Mouse (Mus musculus): Measurements from ENCODE around the gene Tekt2. TPM values are rescaled to one million over a fixed set of nuclear protein-coding genes. Genes with fewer than 3 reads are reported as not detected.

The Tekt2 gene
- 0.54 and 0.57 TPM in 2 replicates for polyA plus RNA-seq (2016; fragmentation: Nextera tagmentation; extraction: Ambion mirVana)

GRCm38 (mm10) chr4:126325281-126325861 is at the start of gene Tekt2:
Gene Tekt2 (minus strand): TSS chr4:126325688.
- H3K27me3 ChIP-seq (replicated peaks), result peaks cover 49% of the 10 kb centered on the region
- H3K4me2 ChIP-seq, result peak within 1 kb of the TSS; percentile 37
- H3K27ac ChIP-seq, result no peak within 1 kb of the TSS
- H3K9me3 ChIP-seq (replicated peaks), result no peaks in the 10 kb centered on the region
- WGBS (ENCODE audit: insufficient replicate concordance), result 20% methylated on average over 23 of the region's 23 CpGs
- no peak within 1 kb of the TSS; the same call in 1 of the 2 replicates for H3K4me3 ChIP-seq
- no peaks in the 10 kb centered on the region for H3K36me3 ChIP-seq
- no peak for ATAC-seq
- no peak within 1 kb of the TSS for H3K9ac ChIP-seq
- peaks cover 20% of the 10 kb centered on the region for H3K4me1 ChIP-seq

GRCm38 (mm10) chr4:126371497-126371896 is 46.0 kb upstream of the Tekt2 start:
- Histone ChIP-seq H3K9me3 (replicated peaks) (no peaks in the 10 kb centered on the region), H3K4me1 (no peaks in the 10 kb centered on the region), H3K27ac (no peak overlapping the region), H3K4me3 (no peak overlapping the region), H3K36me3 (peaks cover 30% of the 10 kb centered on the region), H3K9ac (no peak overlapping the region), H3K27me3 (replicated peaks) (no peaks in the 10 kb centered on the region), H3K4me2 (no peak overlapping the region)
- ATAC-seq, result no peak
- 81% methylated on average over 9 of the region's 9 CpGs for WGBS (ENCODE audit: insufficient replicate concordance)

DNA sequence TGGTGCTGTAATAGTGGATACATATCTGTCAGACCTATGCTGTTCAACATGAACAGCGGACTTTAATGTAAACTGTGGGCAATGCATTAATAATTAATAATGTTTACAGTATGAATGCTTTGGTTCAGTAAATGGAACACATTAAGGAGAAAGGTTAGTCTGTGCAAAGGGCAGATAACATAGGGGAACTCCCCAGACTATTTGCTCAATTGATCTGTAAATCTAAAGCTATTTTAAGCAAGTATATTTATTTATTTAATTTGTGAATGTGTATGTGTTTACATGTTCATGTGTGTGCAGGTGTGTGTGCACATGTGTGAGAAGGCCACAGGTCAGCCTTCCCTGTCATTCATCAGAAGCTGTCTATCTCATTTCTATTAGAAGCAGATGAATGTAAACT is 34.6 kb upstream of the Tekt2 start:
- Histone ChIP-seq H3K4me3 (no peak overlapping the region), H3K4me2 (no peak overlapping the region), H3K27ac (no peak overlapping the region), H3K9me3 (replicated peaks) (no peaks in the 10 kb centered on the region), H3K27me3 (replicated peaks) (no peaks in the 10 kb centered on the region), H3K4me1 (no peaks in the 10 kb centered on the region), H3K9ac (no peak overlapping the region), H3K36me3 (peaks cover 55% of the 10 kb centered on the region)
- ATAC-seq, result no peak
- WGBS (ENCODE audit: insufficient replicate concordance), result 86% methylated on average over 1 of the region's 1 CpGs

GRCm38 (mm10) chr4:126343451-126343850 is 18.0 kb upstream of the Tekt2 start:
- Histone ChIP-seq H3K4me2 (no peak overlapping the region), H3K9ac (no peak overlapping the region), H3K27ac (no peak overlapping the region), H3K4me1 (0 out of 2 replicates have a peak, but pooled peaks cover 2% of the 10 kb centered on the region), H3K9me3 (replicated peaks) (no peaks in the 10 kb centered on the region), H3K36me3 (peaks cover 29% of the 10 kb centered on the region), H3K4me3 (no peak overlapping the region), H3K27me3 (replicated peaks) (no peaks in the 10 kb centered on the region)
- no peak for ATAC-seq
- 67% methylated on average over 4 of the region's 4 CpGs for WGBS (ENCODE audit: insufficient replicate concordance)

DNA sequence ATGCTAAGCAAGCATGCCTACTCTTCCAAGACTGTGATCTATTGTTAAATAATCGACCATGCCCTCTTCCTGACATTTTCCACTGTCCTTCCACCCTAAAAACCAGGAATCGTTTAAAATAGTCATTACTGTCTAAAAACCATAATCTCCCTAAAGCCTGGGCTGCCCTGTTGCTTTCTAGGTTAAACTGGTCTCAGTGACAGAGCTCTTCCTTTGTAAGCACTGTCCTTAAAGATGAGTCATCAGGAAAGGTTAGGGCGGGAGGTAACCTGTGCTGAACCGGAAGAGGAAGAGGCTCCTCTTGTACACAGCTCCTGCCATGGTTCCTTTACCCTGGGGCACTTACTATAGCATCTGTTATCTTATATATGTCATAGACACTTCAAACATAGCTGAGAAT is 14.0 kb upstream of the Tekt2 start:
- 37% methylated on average over 4 of the region's 4 CpGs for WGBS (ENCODE audit: insufficient replicate concordance)

DNA sequence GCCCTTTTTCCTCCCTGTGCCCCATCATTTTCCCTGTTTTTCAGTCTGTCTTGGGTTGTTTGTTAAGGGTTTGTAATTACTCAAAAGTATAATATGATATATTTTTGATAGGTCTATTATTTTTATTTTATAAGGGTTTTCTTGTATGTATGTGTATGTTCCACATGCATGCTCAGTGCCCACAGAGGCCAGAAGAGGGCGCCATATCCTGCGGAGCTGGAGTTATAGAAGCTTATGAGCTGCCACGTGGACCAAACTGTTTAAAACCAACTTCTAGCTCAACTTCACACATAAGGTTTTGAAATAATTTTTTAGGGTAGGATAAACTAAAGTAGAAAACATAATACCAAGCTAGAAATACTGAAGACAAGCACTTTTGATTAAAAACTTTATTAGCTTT is 6.9 kb upstream of the Tekt2 start:
- Histone ChIP-seq H3K36me3 (0 out of 2 replicates have a peak, but pooled peaks cover 3% of the 10 kb centered on the region), H3K9me3 (replicated peaks) (no peaks in the 10 kb centered on the region), H3K4me2 (no peak overlapping the region), H3K4me1 (no peaks in the 10 kb centered on the region), H3K27me3 (replicated peaks) (0 out of 2 replicates have a peak, but pooled peaks cover 2% of the 10 kb centered on the region), H3K27ac (no peak overlapping the region), H3K9ac (no peak overlapping the region), H3K4me3 (no peak overlapping the region)
- WGBS (ENCODE audit: insufficient replicate concordance), result 26% methylated on average over 3 of the region's 3 CpGs
- ATAC-seq, result no peak

More for the DNA sequence above, 14.0 kb upstream of the Tekt2 start:
- Histone ChIP-seq H3K27ac (no peak overlapping the region), H3K27me3 (replicated peaks) (no peaks in the 10 kb centered on the region), H3K4me3 (no peak overlapping the region), H3K4me2 (no peak overlapping the region), H3K9ac (no peak overlapping the region), H3K36me3 (peaks cover 8% of the 10 kb centered on the region; the same call in 1 of the 2 replicates), H3K9me3 (replicated peaks) (no peaks in the 10 kb centered on the region), H3K4me1 (0 out of 2 replicates have a peak, but pooled peaks cover 2% of the 10 kb centered on the region)
- ATAC-seq, result no peak

GRCm38 (mm10) chr4:126331751-126332150 is 6.3 kb upstream of the Tekt2 start:
- no peak overlapping the region for H3K4me3 ChIP-seq
- no peaks in the 10 kb centered on the region for H3K9me3 ChIP-seq (replicated peaks)
- 67% methylated on average over 1 of the region's 1 CpGs for WGBS (ENCODE audit: insufficient replicate concordance)
- no peak overlapping the region for H3K4me2 ChIP-seq
- ATAC-seq, result no peak
- H3K27me3 ChIP-seq (replicated peaks), result 0 out of 2 replicates have a peak, but pooled peaks cover 6% of the 10 kb centered on the region
- H3K36me3 ChIP-seq, result 0 out of 2 replicates have a peak, but pooled peaks cover 3% of the 10 kb centered on the region
- H3K9ac ChIP-seq, result no peak overlapping the region
- no peaks in the 10 kb centered on the region for H3K4me1 ChIP-seq
- H3K27ac ChIP-seq, result no peak overlapping the region

GRCm38 (mm10) chr4:126330295-126330694 is 4.8 kb upstream of the Tekt2 start:
- WGBS (ENCODE audit: insufficient replicate concordance), result 69% methylated on average over 4 of the region's 4 CpGs
- no peak overlapping the region for H3K4me3 ChIP-seq
- ATAC-seq, result no peak
- peaks cover 3% of the 10 kb centered on the region for H3K4me1 ChIP-seq
- no peaks in the 10 kb centered on the region for H3K9me3 ChIP-seq (replicated peaks)
- H3K27me3 ChIP-seq (replicated peaks), result peaks cover 16% of the 10 kb centered on the region
- no peak overlapping the region for H3K4me2 ChIP-seq
- no peak overlapping the region for H3K27ac ChIP-seq
- 0 out of 2 replicates have a peak, but pooled peaks cover 3% of the 10 kb centered on the region for H3K36me3 ChIP-seq
- no peak overlapping the region for H3K9ac ChIP-seq

DNA sequence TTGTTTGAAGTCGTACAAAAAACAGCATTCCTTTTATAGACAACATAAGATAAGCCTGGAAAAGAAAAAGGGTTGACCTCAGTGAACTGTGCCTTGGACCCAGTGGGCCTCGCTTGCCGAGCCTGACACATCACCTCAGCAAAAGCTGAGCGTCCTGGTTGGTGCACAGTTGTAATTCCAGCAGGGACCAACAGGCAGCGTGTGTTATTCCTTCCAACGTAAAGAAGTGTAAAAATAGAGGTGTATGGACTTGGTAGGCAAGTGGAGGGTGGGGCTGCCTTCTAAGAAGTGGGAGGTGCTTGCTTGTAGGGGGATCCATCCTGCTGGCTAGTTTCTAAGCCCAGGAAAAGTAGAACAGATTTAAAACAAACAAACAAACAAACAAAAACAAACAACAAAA is 548 bp upstream of the Tekt2 start:
- Histone ChIP-seq H3K9ac (no peak overlapping the region), H3K4me2 (no peak overlapping the region), H3K9me3 (replicated peaks) (no peaks in the 10 kb centered on the region), H3K27me3 (replicated peaks) (peaks cover 49% of the 10 kb centered on the region), H3K4me1 (peaks cover 13% of the 10 kb centered on the region), H3K27ac (no peak overlapping the region), H3K4me3 (no peak overlapping the region), H3K36me3 (no peaks in the 10 kb centered on the region)
- WGBS (ENCODE audit: insufficient replicate concordance), result 20% methylated on average over 6 of the region's 6 CpGs
- ATAC-seq, result no peak

GRCm38 (mm10) chr4:126324861-126325260 is 627 bp downstream of the Tekt2 start:
- H3K9me3 ChIP-seq (replicated peaks), result no peaks in the 10 kb centered on the region
- no peak overlapping the region; the same call in 1 of the 2 replicates for H3K4me3 ChIP-seq
- 39% methylated on average over 13 of the region's 13 CpGs for WGBS (ENCODE audit: insufficient replicate concordance)
- H3K27me3 ChIP-seq (replicated peaks), result peaks cover 49% of the 10 kb centered on the region
- H3K4me1 ChIP-seq, result peaks cover 25% of the 10 kb centered on the region
- ATAC-seq, result no peak
- H3K27ac ChIP-seq, result no peak overlapping the region
- H3K4me2 ChIP-seq, result peak overlapping the region; percentile 37; the same call in 1 of the 2 replicates
- no peak overlapping the region for H3K9ac ChIP-seq
- H3K36me3 ChIP-seq, result no peaks in the 10 kb centered on the region

DNA sequence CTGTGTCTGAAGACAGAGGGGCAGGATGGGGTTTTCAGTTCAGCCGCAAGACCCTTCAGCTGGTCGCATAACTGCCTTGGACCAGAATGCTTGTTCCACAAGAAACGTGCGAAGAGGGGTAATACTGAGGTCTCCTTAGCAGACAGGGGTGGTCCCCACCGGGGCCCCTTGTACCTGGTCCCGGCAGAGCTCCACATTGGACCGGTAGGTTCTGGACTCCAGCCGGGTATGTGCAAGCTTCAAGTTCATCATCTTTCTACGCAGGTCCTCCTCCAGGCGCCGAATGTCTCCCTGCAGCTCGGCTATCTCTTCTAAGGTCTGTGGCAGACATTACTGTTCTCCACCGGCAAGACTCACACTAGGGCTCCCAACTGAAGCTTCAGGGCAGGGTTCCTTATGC is 2.8 kb downstream of the Tekt2 start:
- H3K36me3 ChIP-seq, result peaks cover 12% of the 10 kb centered on the region
- H3K9me3 ChIP-seq (replicated peaks), result no peaks in the 10 kb centered on the region
- H3K4me3 ChIP-seq, result no peak overlapping the region
- ATAC-seq, result no peak
- H3K9ac ChIP-seq, result no peak overlapping the region
- peaks cover 49% of the 10 kb centered on the region for H3K27me3 ChIP-seq (replicated peaks)
- no peak overlapping the region for H3K27ac ChIP-seq
- H3K4me1 ChIP-seq, result peaks cover 29% of the 10 kb centered on the region
- WGBS (ENCODE audit: insufficient replicate concordance), result 87% methylated on average over 13 of the region's 13 CpGs
- no peak overlapping the region for H3K4me2 ChIP-seq

- 50% methylated on average over 28 of the region's 28 CpGs for WGBS (ENCODE audit: insufficient replicate concordance)
- Histone ChIP-seq H3K36me3 (peaks cover 19% of the 10 kb centered on the region), H3K4me2 (peak overlapping the region; percentile 96), H3K4me1 (peaks cover 29% of the 10 kb centered on the region), H3K4me3 (peak overlapping the region; percentile 89), H3K9me3 (replicated peaks) (no peaks in the 10 kb centered on the region), H3K27me3 (replicated peaks) (peaks cover 43% of the 10 kb centered on the region), H3K27ac (no peak overlapping the region), H3K9ac (peak overlapping the region; percentile 52; the same call in 1 of the 2 replicates)
- ATAC-seq, result no peak
These were observed 3.5 kb downstream of the Tekt2 start for GRCm38 (mm10) chr4:126321854-126322511.

Data from liver, embryonic 12.5 days (tissue).